ENCODE assay signal across 8 mouse cellular contexts in the genomic region with DNA sequence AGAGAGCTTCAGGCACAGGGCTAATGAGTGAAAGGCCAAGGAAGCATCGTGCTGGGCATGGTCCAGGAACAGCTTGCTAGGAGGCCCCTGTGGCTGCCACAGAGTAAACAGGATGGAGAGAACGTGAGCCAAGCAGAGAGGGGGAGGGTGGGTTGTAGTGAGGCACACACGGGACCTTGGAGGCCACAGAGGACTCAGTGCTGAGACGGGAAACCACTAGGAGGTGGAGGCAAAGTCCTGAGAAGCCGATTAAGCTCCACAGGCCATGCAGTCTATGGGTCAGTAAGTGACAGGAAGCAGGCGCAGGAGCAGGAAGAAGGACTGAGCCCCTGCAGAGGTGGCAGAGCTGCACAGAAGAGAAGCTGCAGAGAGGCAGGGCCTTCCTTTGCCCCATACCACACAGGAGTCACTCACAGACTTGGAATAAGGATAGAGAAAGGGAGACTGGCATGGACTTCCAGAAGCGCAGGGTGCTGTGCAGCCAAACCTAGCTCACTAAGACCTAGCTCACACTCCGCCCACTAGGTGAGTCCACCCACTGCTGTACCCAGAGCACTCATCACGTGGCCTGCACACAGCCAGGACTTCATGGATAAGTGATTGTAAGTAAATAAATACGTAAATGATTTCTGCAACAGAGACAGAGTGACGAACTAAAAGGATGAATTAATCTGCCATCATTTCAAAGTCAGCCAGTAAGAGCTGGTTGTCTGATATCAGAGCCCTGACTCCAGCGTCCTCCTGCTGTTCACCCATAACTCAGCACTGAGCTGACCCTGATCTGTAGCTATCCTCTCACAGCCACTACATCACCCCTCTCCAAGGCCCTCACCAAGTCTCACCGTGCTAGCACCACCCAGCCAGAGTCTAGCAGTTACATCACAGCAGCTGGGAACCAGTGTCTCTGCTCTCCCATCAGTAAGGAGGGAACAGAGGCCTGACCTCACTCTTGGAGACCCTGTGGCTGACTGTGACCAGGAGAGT. TPM values are rescaled to one million over a fixed set of nuclear protein-coding genes. Genes with fewer than 3 reads are reported as not detected.
A peak's percentile ranks its signal among the peaks of the same experiment; 100 is the strongest.
DNase-seq lines count a peak whose midpoint lies in the region; ATAC-seq lines count a peak whose summit lies in the region.

No protein-coding gene starts in this region.

- H3K9ac ChIP-seq in midbrain, embryonic 13.5 days (replicated peaks): no peak overlapping the region
- no peak overlapping the region for H3K9ac ChIP-seq in midbrain, embryonic 11.5 days (ENCODE audit: low read length)
- no peak overlapping the region for H3K9ac ChIP-seq in liver, embryonic 13.5 days

- H3K36me3 ChIP-seq in midbrain, embryonic 13.5 days: peaks cover 74% of the 10 kb centered on the region
- no peaks in the 10 kb centered on the region; the same call in 1 of the 2 replicates for H3K36me3 ChIP-seq in midbrain, embryonic 11.5 days (ENCODE audit: control insufficient read depth, insufficient read depth, low read length)
- H3K36me3 ChIP-seq in liver, embryonic 13.5 days: peaks cover 41% of the 10 kb centered on the region

- H3K27ac ChIP-seq in midbrain, embryonic 13.5 days: no peak overlapping the region
- no peak overlapping the region for H3K27ac ChIP-seq in midbrain, embryonic 11.5 days (ENCODE audit: low read depth, low read length)
- H3K27ac ChIP-seq in liver, embryonic 13.5 days: peak overlapping the region; percentile 39; the same call in 1 of the 2 replicates

- H3K4me3 ChIP-seq in midbrain, embryonic 13.5 days (replicated peaks): no peak overlapping the region
- no peak overlapping the region for H3K4me3 ChIP-seq in midbrain, embryonic 11.5 days (ENCODE audit: low read depth, low read length)
- no peak overlapping the region for H3K4me3 ChIP-seq in liver, embryonic 13.5 days (replicated peaks)

- H3K4me1 ChIP-seq in midbrain, embryonic 13.5 days (replicated peaks): 0 out of 2 replicates have a peak, but pooled peaks cover 6% of the 10 kb centered on the region
- no peaks in the 10 kb centered on the region for H3K4me1 ChIP-seq in midbrain, embryonic 11.5 days (ENCODE audit: control insufficient read depth, insufficient read depth, low read length)
- peaks cover 11% of the 10 kb centered on the region; the same call in 1 of the 2 replicates for H3K4me1 ChIP-seq in liver, embryonic 13.5 days (replicated peaks)

- H3K4me2 ChIP-seq in midbrain, embryonic 13.5 days (replicated peaks): no peak overlapping the region
- no peak overlapping the region for H3K4me2 ChIP-seq in midbrain, embryonic 11.5 days
- no peak overlapping the region for H3K4me2 ChIP-seq in liver, embryonic 13.5 days

- ATAC-seq in midbrain, embryonic 13.5 days: peak; percentile 47; the same call in 1 of the 2 replicates
- ATAC-seq in midbrain, embryonic 11.5 days (ENCODE audit: low FRiP score): no peak
- ATAC-seq in liver, embryonic 13.5 days (ENCODE audit: low read depth): peak; percentile 60

- no peak for DNase-seq in midbrain, embryonic 11.5 days (ENCODE audit: low spot score, missing footprints)
- DNase-seq in cerebellum, adult 9-10 months: peak; percentile 96
- DNase-seq in heart, adult 9 months (ENCODE audit: low spot score in 2 of 2): peak; percentile 78 to 84
- peak; percentile 77 for DNase-seq in kidney, adult 18-20 months
- DNase-seq in liver, embryonic 13.5 days: no peak
- peak; percentile 66 for DNase-seq in testis, postnatal 10 days (ENCODE audit: low spot score)
- DNase-seq in layer of hippocampus, postnatal 25 days (ENCODE audit: extremely low spot score in 1 of 2, low spot score in 1 of 2): no peak

- no peaks in the 10 kb centered on the region for H3K9me3 ChIP-seq in midbrain, embryonic 13.5 days
- no peaks in the 10 kb centered on the region for H3K9me3 ChIP-seq in midbrain, embryonic 11.5 days (ENCODE audit: control insufficient read depth, low read length)
- no peaks in the 10 kb centered on the region for H3K9me3 ChIP-seq in liver, embryonic 13.5 days (replicated peaks)

- WGBS in midbrain, embryonic 13.5 days: 70% methylated on average over 13 of the region's 13 CpGs
- 62% methylated on average over 13 of the region's 13 CpGs for WGBS in midbrain, embryonic 11.5 days
- whole genome bisulfite sequencing in liver, embryonic 13.5 days (ENCODE audit: insufficient replicate concordance): 42% methylated on average over 13 of the region's 13 CpGs

- H3K27me3 ChIP-seq in midbrain, embryonic 13.5 days: no peaks in the 10 kb centered on the region
- H3K27me3 ChIP-seq in midbrain, embryonic 11.5 days (ENCODE audit: control insufficient read depth, insufficient read depth, low read length): no peaks in the 10 kb centered on the region
- no peaks in the 10 kb centered on the region for H3K27me3 ChIP-seq in liver, embryonic 13.5 days

RNA-seq across cellular contexts. Expression of a gene that starts 30.6 kb away (rescaled TPM):
- polyA plus RNA-seq in midbrain, embryonic 13.5 days (2015; fragmentation: Nextera tagmentation; extraction: Ambion mirVana): 57.6 and 69.1 TPM in 2 replicates
- polyA plus RNA-seq in midbrain, embryonic 11.5 days (2014; fragmentation: Nextera tagmentation; extraction: Ambion mirVana): 63.8 and 68.2 TPM in 2 replicates
- polyA plus RNA-seq in liver, embryonic 13.5 days (2015; fragmentation: Nextera tagmentation; extraction: Ambion mirVana): 29.6 and 35.0 TPM in 2 replicates
- total RNA-seq in layer of hippocampus, postnatal 25 days (2021): 10 to 100 TPM; 50.2 to 51.0 TPM

RNA-seq across cellular contexts. Expression of a gene that starts 57.9 kb away (rescaled TPM):
- 6.8 and 7.1 TPM in 2 replicates for polyA plus RNA-seq in midbrain, embryonic 13.5 days (2015; fragmentation: Nextera tagmentation; extraction: Ambion mirVana)
- polyA plus RNA-seq in midbrain, embryonic 11.5 days (2014; fragmentation: Nextera tagmentation; extraction: Ambion mirVana): 5.8 and 7.5 TPM in 2 replicates
- 0.97 and 1.6 TPM in 2 replicates for polyA plus RNA-seq in liver, embryonic 13.5 days (2015; fragmentation: Nextera tagmentation; extraction: Ambion mirVana)
- 1 to 10 TPM; 2.1 to 3.2 TPM for total RNA-seq in layer of hippocampus, postnatal 25 days (2021)

Comparison
In these comparisons a context has a peak if more than half of its experiments do, and no peak if none do; other contexts are left out.
1. DNase-seq: peak in cerebellum, adult 9-10 months (single experiment), heart, adult 9 months (2 of 2), kidney, adult 18-20 months (single experiment) and testis, postnatal 10 days (single experiment); none in midbrain, embryonic 11.5 days (single experiment), liver, embryonic 13.5 days (single experiment) and layer of hippocampus, postnatal 25 days (0 of 2).